In genomic region chr13:97282911-97283281, GRCm38 (mm10) we compare ENCODE assay signal across 9 mouse cellular contexts. TPM values are rescaled to one million over a fixed set of nuclear protein-coding genes. Genes with fewer than 3 reads are reported as not detected.
A peak's percentile ranks its signal among the peaks of the same experiment; 100 is the strongest.
DNase-seq lines count a peak whose midpoint lies in the region; ATAC-seq and TF ChIP-seq lines count a peak whose summit lies in the region.
"Had no signal": no experiment of that assay in that cellular context is flagged by ENCODE, and none has a peak within 500 bp of the region (broad histone marks: within the 10 kb centered on the region; RNA-seq: fewer than 3 reads in every experiment).

No protein-coding gene starts in this region.

- H3K27me3 ChIP-seq in heart, embryonic 11.5 days (ENCODE audit: control insufficient read depth, insufficient read depth, low read length): 0 out of 2 replicates have a peak, but pooled peaks cover 2% of the 10 kb centered on the region
- peaks cover 48% of the 10 kb centered on the region for H3K27me3 ChIP-seq in midbrain, embryonic 10.5 days (ENCODE audit: low read depth, poor library complexity, severe bottlenecking)
- peaks cover 2% of the 10 kb centered on the region; the same call in 1 of the 2 replicates for H3K27me3 ChIP-seq in midbrain, embryonic 11.5 days (ENCODE audit: control insufficient read depth, insufficient read depth, low read length)
- no peaks in the 10 kb centered on the region for H3K27me3 ChIP-seq in intestine, postnatal 0 days (replicated peaks; ENCODE audit: control insufficient read depth, insufficient read depth, low read length)

- no peak for TF ChIP-seq CTCF in intestine, postnatal 0 days (IDR thresholded peaks at IDR 0.05; ENCODE audit: low read depth)

- peak overlapping the region; percentile 61 for H3K4me2 ChIP-seq in heart, embryonic 11.5 days
- H3K4me2 ChIP-seq in midbrain, embryonic 11.5 days: no peak overlapping the region
- no peak overlapping the region; the same call in 1 of the 2 replicates for H3K4me2 ChIP-seq in intestine, postnatal 0 days (replicated peaks; ENCODE audit: low read depth)

- H3K36me3 ChIP-seq in heart, embryonic 11.5 days (ENCODE audit: control insufficient read depth, insufficient read depth, low read length): no peaks in the 10 kb centered on the region
- no peaks in the 10 kb centered on the region for H3K36me3 ChIP-seq in midbrain, embryonic 10.5 days
- H3K36me3 ChIP-seq in midbrain, embryonic 11.5 days (ENCODE audit: control insufficient read depth, insufficient read depth, low read length): no peaks in the 10 kb centered on the region
- H3K36me3 ChIP-seq in intestine, postnatal 0 days (ENCODE audit: control insufficient read depth, insufficient read depth): no peaks in the 10 kb centered on the region

- H3K27ac ChIP-seq in heart, embryonic 11.5 days (ENCODE audit: low read depth, low read length): no peak overlapping the region
- H3K27ac ChIP-seq in midbrain, embryonic 10.5 days (replicated peaks): no peak overlapping the region
- H3K27ac ChIP-seq in midbrain, embryonic 11.5 days (ENCODE audit: low read depth, low read length): no peak overlapping the region
- H3K27ac ChIP-seq in intestine, postnatal 0 days (ENCODE audit: low read depth, low read length): no peak overlapping the region

- H3K4me1 ChIP-seq in heart, embryonic 11.5 days (ENCODE audit: control insufficient read depth, insufficient read depth, low read length): peaks cover 8% of the 10 kb centered on the region; the same call in 1 of the 2 replicates
- peaks cover 22% of the 10 kb centered on the region for H3K4me1 ChIP-seq in midbrain, embryonic 10.5 days
- peaks cover 10% of the 10 kb centered on the region for H3K4me1 ChIP-seq in midbrain, embryonic 11.5 days (ENCODE audit: control insufficient read depth, insufficient read depth, low read length)
- H3K4me1 ChIP-seq in intestine, postnatal 0 days (replicated peaks; ENCODE audit: control insufficient read depth, insufficient read depth, low read length): 0 out of 2 replicates have a peak, but pooled peaks cover 3% of the 10 kb centered on the region

- H3K9ac ChIP-seq in heart, embryonic 11.5 days (ENCODE audit: low read depth, low read length): no peak overlapping the region
- no peak overlapping the region for H3K9ac ChIP-seq in midbrain, embryonic 11.5 days (ENCODE audit: low read length)
- no peak overlapping the region for H3K9ac ChIP-seq in intestine, postnatal 0 days (ENCODE audit: low read depth, low read length)

- no peak for ATAC-seq in heart, embryonic 11.5 days (replicated peaks; ENCODE audit: insufficient number of reproducible peaks, low FRiP score, low TSS enrichment)
- ATAC-seq in midbrain, embryonic 11.5 days (ENCODE audit: low FRiP score): no peak
- peak; percentile 43 for ATAC-seq in intestine, postnatal 0 days

- H3K9me3 ChIP-seq in heart, embryonic 11.5 days (replicated peaks; ENCODE audit: control insufficient read depth, low read length): no peaks in the 10 kb centered on the region
- no peaks in the 10 kb centered on the region for H3K9me3 ChIP-seq in midbrain, embryonic 10.5 days (replicated peaks)
- no peaks in the 10 kb centered on the region for H3K9me3 ChIP-seq in midbrain, embryonic 11.5 days (ENCODE audit: control insufficient read depth, low read length)
- H3K9me3 ChIP-seq in intestine, postnatal 0 days (ENCODE audit: control insufficient read depth): no peaks in the 10 kb centered on the region

- DNase-seq in heart, postnatal 25 days (ENCODE audit: low spot score): no peak
- DNase-seq in midbrain, embryonic 10.5 days (ENCODE audit: low spot score): no peak
- no peak for DNase-seq in midbrain, embryonic 11.5 days (ENCODE audit: low spot score, missing footprints)
- DNase-seq in urinary bladder, postnatal 14 days (ENCODE audit: low spot score): no peak
- DNase-seq in urinary bladder, adult 18-20 months (ENCODE audit: low spot score in 2 of 2): no peak
- no peak for DNase-seq in adrenal gland, adult 2 months

- 7% methylated on average over 9 of the region's 9 CpGs for WGBS in heart, embryonic 11.5 days (ENCODE audit: insufficient replicate concordance)
- whole genome bisulfite sequencing in midbrain, embryonic 10.5 days: 4% methylated on average over 9 of the region's 9 CpGs
- WGBS in midbrain, embryonic 11.5 days: 6% methylated on average over 9 of the region's 9 CpGs
- WGBS in intestine, postnatal 0 days: 19% methylated on average over 9 of the region's 9 CpGs

- peak overlapping the region; percentile 16 for H3K4me3 ChIP-seq in heart, embryonic 11.5 days (ENCODE audit: low read depth, low read length)
- 0 out of 2 replicates have a peak overlapping the region, but pooled peaks have one; percentile 37 for H3K4me3 ChIP-seq in midbrain, embryonic 10.5 days
- no peak overlapping the region for H3K4me3 ChIP-seq in midbrain, embryonic 11.5 days (ENCODE audit: low read depth, low read length)
- H3K4me3 ChIP-seq in intestine, postnatal 0 days (ENCODE audit: low read depth, low read length): no peak overlapping the region
- H3K4me3 ChIP-seq: erythroblast, embryonic 14.5 days had no signal

- intact Hi-C loops in heart, postnatal 25 days (cut with DNase I): no loop called here

RNA-seq across cellular contexts. Expression of gene Enc1, which starts 42.0 kb away (rescaled TPM):
- polyA plus RNA-seq in heart, embryonic 11.5 days (2014; fragmentation: Nextera tagmentation; extraction: Ambion mirVana): 5.4 and 6.3 TPM in 2 replicates
- 1 to 10 TPM; 5.6 to 6.4 TPM for total RNA-seq in heart, postnatal 25 days (2021)
- polyA plus RNA-seq in midbrain, embryonic 10.5 days (2016; fragmentation: Nextera tagmentation; extraction: Ambion mirVana): 7.5 and 11.2 TPM in 2 replicates
- 18.4 and 19.8 TPM in 2 replicates for polyA plus RNA-seq in midbrain, embryonic 11.5 days (2014; fragmentation: Nextera tagmentation; extraction: Ambion mirVana)
- 2.3 and 2.6 TPM in 2 replicates for polyA plus RNA-seq in intestine, postnatal 0 days (2015; fragmentation: Nextera tagmentation; extraction: Ambion mirVana)
- 10 to 100 TPM in 1 of 2 experiments, 1 to 10 TPM in 1; 6.6 to 13.2 TPM for total RNA-seq in adrenal gland, adult 2 months (2021)
- polyA plus RNA-seq in adrenal gland, adult 2 months (2012; rRNA removed): 4.6 and 5.8 TPM in 2 replicates

Comparison
In these comparisons a context has a peak if more than half of its experiments do, and no peak if none do; other contexts are left out.
1. H3K4me3 ChIP-seq: peak in heart, embryonic 11.5 days (single experiment) and midbrain, embryonic 10.5 days (single experiment); none in midbrain, embryonic 11.5 days (single experiment) and intestine, postnatal 0 days (single experiment).